Mouse (Mus musculus): ENCODE data around the gene Med16. TPM values are rescaled to one million over a fixed set of nuclear protein-coding genes. Genes with fewer than 3 reads are reported as not detected.
"Not testable (repeated sequence)": the region's sequence is repeated elsewhere in the genome, so short reads cannot be mapped to it uniquely, and the experiment has no call there.

The Med16 gene
- polyA plus RNA-seq, 1 experiment: 57.1 TPM

DNA sequence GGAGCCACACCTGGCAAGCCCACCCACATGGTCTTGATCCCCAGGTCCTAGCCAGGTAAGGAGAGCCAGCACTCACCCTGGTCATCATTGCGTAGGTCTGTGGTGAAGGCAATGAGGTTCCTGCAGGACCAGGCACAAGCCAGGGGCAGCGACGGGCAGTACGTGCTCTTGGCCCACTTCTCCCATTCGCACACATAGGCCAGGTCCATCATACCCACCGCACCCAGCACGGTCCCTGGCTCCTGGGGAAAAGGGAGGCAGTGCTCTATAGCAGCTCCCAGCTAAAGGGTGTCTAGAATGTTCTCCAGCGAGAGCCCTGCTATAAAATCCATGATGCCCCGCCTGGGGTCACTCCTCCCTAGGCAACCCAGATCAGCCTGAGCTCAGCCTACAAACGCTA is 1.3 kb downstream of the Med16 start:
- Histone ChIP-seq H3K36me3 (ENCODE audit: control insufficient read depth, insufficient read depth, low read length) (no peaks in the 10 kb centered on the region), H3K27me3 (replicated peaks; ENCODE audit: control insufficient read depth, insufficient read depth, low read length) (no peaks in the 10 kb centered on the region), H3K4me3 (ENCODE audit: insufficient read depth, low read depth, low read length) (no peak overlapping the region), H3K27ac (ENCODE audit: insufficient read depth, low read depth, low read length) (no peak overlapping the region), H3K4me1 (ENCODE audit: control insufficient read depth, insufficient read depth, low read length) (peaks cover 3% of the 10 kb centered on the region; the same call in 1 of the 2 replicates)
- WGBS: 90% methylated on average over 10 of the region's 10 CpGs
- TF ChIP-seq POLR2A (IDR thresholded peaks at IDR 0.05; ENCODE audit: low read depth, low read length) (no peak), CTCF (conservative IDR thresholded peaks at IDR 0.05; ENCODE audit: insufficient read depth, insufficient read length, low read depth, low read length) (no peak)
- DNase-seq: no peak

DNA sequence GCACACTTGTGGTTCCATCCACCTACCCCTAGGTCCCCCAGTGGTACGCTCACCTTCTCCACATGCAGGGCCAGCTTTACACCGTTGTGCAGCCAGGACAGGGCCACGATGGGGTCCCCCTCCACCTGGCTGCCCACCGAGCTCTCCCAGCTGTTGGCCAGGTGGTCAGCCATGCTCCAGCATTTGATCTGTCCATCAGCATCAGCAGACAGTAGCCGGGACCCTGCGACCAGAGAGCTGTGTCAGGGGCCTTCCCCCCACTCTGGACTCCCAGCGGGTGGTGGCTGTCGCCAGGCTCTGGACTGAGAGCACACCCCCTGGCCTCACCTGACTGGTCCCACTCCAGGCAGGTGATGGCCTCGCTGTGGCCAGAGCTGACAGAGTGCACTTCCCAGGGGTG is 2.0 kb downstream of the Med16 start:
- H3K4me3 ChIP-seq (ENCODE audit: insufficient read depth, low read depth, low read length): no peak overlapping the region
- TF ChIP-seq POLR2A (IDR thresholded peaks at IDR 0.05; ENCODE audit: low read depth, low read length) (no peak), CTCF (conservative IDR thresholded peaks at IDR 0.05; ENCODE audit: insufficient read depth, insufficient read length, low read depth, low read length) (no peak)
- H3K36me3 ChIP-seq (ENCODE audit: control insufficient read depth, insufficient read depth, low read length): no peaks in the 10 kb centered on the region
- 90% methylated on average over 9 of the region's 9 CpGs for WGBS
- peaks cover 3% of the 10 kb centered on the region; the same call in 1 of the 2 replicates for H3K4me1 ChIP-seq (ENCODE audit: control insufficient read depth, insufficient read depth, low read length)
- H3K27me3 ChIP-seq (replicated peaks; ENCODE audit: control insufficient read depth, insufficient read depth, low read length): no peaks in the 10 kb centered on the region
- no peak for DNase-seq
- no peak overlapping the region for H3K27ac ChIP-seq (ENCODE audit: insufficient read depth, low read depth, low read length)

DNA sequence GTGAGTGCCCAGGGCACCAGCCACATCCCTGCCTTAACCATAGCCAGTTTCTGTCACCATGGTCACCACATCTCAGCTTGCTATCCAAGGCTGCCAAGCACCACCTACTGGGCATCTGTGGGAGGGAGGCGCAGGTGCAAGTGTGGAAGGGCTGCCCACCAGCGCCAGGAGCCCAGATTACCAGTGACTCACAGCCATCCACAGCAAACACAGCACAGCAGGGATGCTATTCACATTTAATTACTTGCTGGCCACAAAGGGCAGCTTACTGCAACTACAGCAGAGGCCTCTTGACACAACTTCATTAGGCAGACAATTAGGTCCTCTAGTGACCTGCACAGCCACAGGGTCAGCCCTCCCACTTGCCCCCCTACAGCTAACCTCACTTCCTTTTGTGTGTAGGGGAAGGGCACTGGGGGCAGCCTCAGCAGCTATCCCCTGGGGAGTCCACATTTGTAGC is 7.7 kb downstream of the Med16 start:
- Histone ChIP-seq H3K27ac (ENCODE audit: insufficient read depth, low read depth, low read length) (no peak overlapping the region), H3K36me3 (ENCODE audit: control insufficient read depth, insufficient read depth, low read length) (no peaks in the 10 kb centered on the region), H3K4me1 (ENCODE audit: control insufficient read depth, insufficient read depth, low read length) (no peaks in the 10 kb centered on the region), H3K4me3 (ENCODE audit: insufficient read depth, low read depth, low read length) (no peak overlapping the region), H3K27me3 (replicated peaks; ENCODE audit: control insufficient read depth, insufficient read depth, low read length) (no peaks in the 10 kb centered on the region)
- peak; percentile 29 for DNase-seq
- TF ChIP-seq CTCF (conservative IDR thresholded peaks at IDR 0.05; ENCODE audit: insufficient read depth, insufficient read length, low read depth, low read length) (peak; percentile 46), POLR2A (IDR thresholded peaks at IDR 0.05; ENCODE audit: low read depth, low read length) (no peak)
- 71% methylated on average over 2 of the region's 2 CpGs for WGBS

DNA sequence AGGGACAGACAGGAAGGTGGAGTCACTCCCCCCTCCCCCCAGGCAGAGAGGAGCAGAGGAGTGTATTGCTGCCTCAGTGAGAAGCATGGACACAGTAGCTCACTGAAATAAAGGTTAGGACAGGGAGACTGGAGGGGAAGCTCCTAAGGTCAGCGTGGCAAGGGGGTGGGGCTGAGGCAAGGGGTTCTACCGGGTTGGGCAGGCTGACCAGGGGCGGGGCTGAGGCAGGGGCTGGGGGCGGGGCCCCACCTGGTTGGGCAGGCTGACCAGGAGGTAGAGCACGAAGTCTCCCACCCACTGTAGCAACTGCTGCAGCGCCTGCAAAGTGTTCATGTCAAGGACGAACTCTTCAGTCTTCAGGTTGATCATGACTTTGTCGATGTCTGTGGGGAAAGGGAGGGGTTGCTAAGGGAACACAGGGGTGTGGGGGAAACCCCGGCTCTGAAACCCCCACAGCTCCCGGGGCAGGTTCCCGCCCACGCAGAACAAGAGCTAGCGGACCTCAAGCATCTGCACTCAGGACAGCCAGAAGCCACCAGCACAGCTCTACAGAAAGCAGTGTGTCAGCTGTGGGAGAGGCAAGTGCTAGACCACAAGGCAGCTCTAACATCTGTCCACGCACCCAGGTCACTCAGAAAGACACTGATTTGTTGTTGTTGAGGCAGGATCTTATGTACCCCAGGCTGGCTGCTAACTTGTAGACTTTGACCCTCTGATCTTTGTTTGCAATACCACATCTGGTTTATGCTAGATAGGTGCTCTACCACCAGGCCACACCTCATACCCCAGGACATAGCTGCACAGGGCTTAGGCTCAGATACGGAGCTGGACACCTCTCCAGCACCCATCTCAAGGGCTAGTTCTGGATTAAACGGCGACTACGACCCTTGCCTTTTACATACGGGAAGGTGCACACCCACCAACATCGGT is 11.1 kb downstream of the Med16 start:
- DNase-seq: no peak

DNA sequence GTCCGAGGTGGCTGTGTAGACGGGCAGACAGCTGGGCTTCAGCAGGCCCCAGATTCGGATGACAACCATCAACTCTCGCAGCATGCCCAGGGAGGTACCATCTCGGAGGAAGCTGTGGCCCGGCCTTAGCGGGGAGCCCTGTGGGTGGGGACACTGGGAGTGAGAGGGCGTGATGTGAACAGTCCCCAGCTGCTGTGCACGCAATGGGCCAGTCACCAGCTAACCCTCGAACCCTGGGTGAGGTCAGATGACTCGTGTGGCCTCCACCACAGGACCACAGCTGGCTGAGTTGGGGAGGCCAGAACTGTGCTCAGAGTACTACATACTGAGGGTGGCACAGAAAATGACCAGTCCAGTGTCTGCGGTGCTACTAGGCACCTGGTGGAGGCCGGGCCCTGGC is 11.9 kb downstream of the Med16 start:
- 78% methylated on average over 13 of the region's 13 CpGs for WGBS
- no peaks in the 10 kb centered on the region for H3K27me3 ChIP-seq (replicated peaks; ENCODE audit: control insufficient read depth, insufficient read depth, low read length)
- H3K36me3 ChIP-seq (ENCODE audit: control insufficient read depth, insufficient read depth, low read length): no peaks in the 10 kb centered on the region
- no peak for DNase-seq
- no peaks in the 10 kb centered on the region for H3K4me1 ChIP-seq (ENCODE audit: control insufficient read depth, insufficient read depth, low read length)
- no peak overlapping the region for H3K4me3 ChIP-seq (ENCODE audit: insufficient read depth, low read depth, low read length)
- no peak overlapping the region for H3K27ac ChIP-seq (ENCODE audit: insufficient read depth, low read depth, low read length)
- TF ChIP-seq POLR2A (IDR thresholded peaks at IDR 0.05; ENCODE audit: low read depth, low read length) (no peak), CTCF (conservative IDR thresholded peaks at IDR 0.05; ENCODE audit: insufficient read depth, insufficient read length, low read depth, low read length) (no peak)

More for the DNA sequence above, 11.1 kb downstream of the Med16 start:
- Histone ChIP-seq H3K4me1 (ENCODE audit: control insufficient read depth, insufficient read depth, low read length) (no peaks in the 10 kb centered on the region), H3K36me3 (ENCODE audit: control insufficient read depth, insufficient read depth, low read length) (no peaks in the 10 kb centered on the region), H3K4me3 (ENCODE audit: insufficient read depth, low read depth, low read length) (no peak overlapping the region), H3K27me3 (replicated peaks; ENCODE audit: control insufficient read depth, insufficient read depth, low read length) (no peaks in the 10 kb centered on the region), H3K27ac (ENCODE audit: insufficient read depth, low read depth, low read length) (no peak overlapping the region)
- WGBS: 52% methylated on average over 20 of the region's 20 CpGs
- TF ChIP-seq CTCF (conservative IDR thresholded peaks at IDR 0.05; ENCODE audit: insufficient read depth, insufficient read length, low read depth, low read length): no peak
- TF ChIP-seq POLR2A (IDR thresholded peaks at IDR 0.05; ENCODE audit: low read depth, low read length): no peak

DNA sequence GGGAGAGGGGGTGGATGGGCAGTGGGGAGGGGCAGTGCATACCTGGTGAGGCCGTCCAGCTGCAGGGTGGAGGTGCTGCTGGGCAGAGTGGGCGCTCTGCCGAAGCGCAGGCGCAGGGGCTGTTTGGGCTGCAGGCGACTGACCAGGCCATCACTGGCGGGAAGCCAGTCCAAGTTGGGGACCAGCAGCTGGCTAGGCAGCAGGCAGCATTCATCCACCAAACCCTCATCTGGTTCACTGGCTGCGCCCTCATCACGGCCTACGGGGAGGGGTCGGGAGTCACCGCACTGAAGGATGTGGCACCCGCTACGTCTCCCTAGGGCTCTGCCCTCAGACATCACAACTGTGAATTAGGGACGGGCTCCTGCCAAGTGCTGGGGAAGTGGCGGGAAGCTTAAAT is 12.4 kb downstream of the Med16 start:
- H3K27me3 ChIP-seq (replicated peaks; ENCODE audit: control insufficient read depth, insufficient read depth, low read length): no peaks in the 10 kb centered on the region
- no peak for DNase-seq
- H3K4me1 ChIP-seq (ENCODE audit: control insufficient read depth, insufficient read depth, low read length): no peaks in the 10 kb centered on the region
- H3K36me3 ChIP-seq (ENCODE audit: control insufficient read depth, insufficient read depth, low read length): no peaks in the 10 kb centered on the region
- H3K4me3 ChIP-seq (ENCODE audit: insufficient read depth, low read depth, low read length): no peak overlapping the region
- no peak for TF ChIP-seq CTCF (conservative IDR thresholded peaks at IDR 0.05; ENCODE audit: insufficient read depth, insufficient read length, low read depth, low read length)
- TF ChIP-seq POLR2A (IDR thresholded peaks at IDR 0.05; ENCODE audit: low read depth, low read length): no peak
- no peak overlapping the region for H3K27ac ChIP-seq (ENCODE audit: insufficient read depth, low read depth, low read length)
- WGBS: 86% methylated on average over 16 of the region's 16 CpGs

DNA sequence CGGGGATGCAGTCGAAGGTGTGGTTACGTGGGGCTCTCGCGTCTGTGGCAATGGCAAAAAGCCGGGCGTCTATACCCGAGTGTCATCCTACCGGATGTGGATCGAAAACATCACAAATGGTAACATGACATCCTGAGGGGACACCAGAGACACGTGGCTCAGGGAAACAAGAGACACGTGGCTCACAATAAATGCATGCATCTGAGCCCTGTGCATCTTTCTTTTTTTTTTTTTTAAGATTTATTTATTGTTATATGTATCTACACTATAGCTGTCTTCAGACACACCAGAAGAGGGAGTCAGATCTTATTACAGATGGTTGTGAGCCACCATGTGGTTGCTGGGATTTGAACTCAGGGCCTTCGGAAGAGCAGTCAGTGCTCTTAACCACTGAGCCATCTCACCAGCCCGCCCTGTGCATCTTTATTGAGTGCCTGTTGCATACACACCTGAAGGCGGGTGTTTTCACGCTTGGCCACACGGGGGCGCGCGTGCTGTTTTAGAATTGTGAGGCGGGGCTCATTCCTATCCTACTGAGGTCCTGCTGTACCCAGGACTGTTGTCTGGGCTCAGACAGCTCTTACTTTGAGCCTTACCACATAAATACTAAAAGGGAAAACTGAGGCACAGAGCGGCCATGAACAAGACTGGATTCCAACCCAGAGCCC is 16.1 kb downstream of the Med16 start:
- peak; percentile 81 for DNase-seq
- H3K27ac ChIP-seq (ENCODE audit: insufficient read depth, low read depth, low read length): not testable (repeated sequence)

More for the DNA sequence above, 16.1 kb downstream of the Med16 start:
- peak; percentile 79 for TF ChIP-seq CTCF (conservative IDR thresholded peaks at IDR 0.05; ENCODE audit: insufficient read depth, insufficient read length, low read depth, low read length)
- not testable (repeated sequence) for H3K4me3 ChIP-seq (ENCODE audit: insufficient read depth, low read depth, low read length); H3K36me3 ChIP-seq (ENCODE audit: control insufficient read depth, insufficient read depth, low read length); H3K4me1 ChIP-seq (ENCODE audit: control insufficient read depth, insufficient read depth, low read length); H3K27me3 ChIP-seq (replicated peaks; ENCODE audit: control insufficient read depth, insufficient read depth, low read length)
- WGBS: 41% methylated on average over 22 of the region's 22 CpGs

Measured in kidney, adult 2 months (tissue).